Mouse (Mus musculus) liver, embryonic 12.5 days (tissue): Measurements from ENCODE around the gene Ube2l3. TPM values are rescaled to one million over a fixed set of nuclear protein-coding genes. Genes with fewer than 3 reads are reported as not detected.

Experiments used
- ATAC-seq: fragments of 200-750 bp; cut with Nextera tagmentation; 2 replicates; pipeline ENCODE4 v1.8.0; 2017; ENCODE audit warnings: moderate number of reproducible peaks, mild to moderate bottlenecking, moderate library complexity
- H3K27ac ChIP-seq: fragments of 300-500 bp; sonication (generic); 2 replicates; pipeline ENCODE4 v1.5.1; 2016; ENCODE audit warnings: mild to moderate bottlenecking
- H3K27me3 ChIP-seq: fragments of 300-500 bp; sonication (generic); replicated peaks from 2 replicates; pipeline ENCODE4 v1.6.1; 2016; ENCODE audit warnings: mild to moderate bottlenecking, moderate library complexity
- H3K36me3 ChIP-seq: fragments of 300-500 bp; sonication (generic); 2 replicates; pipeline ENCODE4 v1.6.1; 2016; ENCODE audit warnings: mild to moderate bottlenecking, moderate library complexity
- H3K4me1 ChIP-seq: fragments of 300-500 bp; sonication (generic); 2 replicates; pipeline ENCODE4 v1.6.1; 2016
- H3K4me2 ChIP-seq: fragments of 300-500 bp; sonication (generic); 2 replicates; pipeline ENCODE4 v1.6.1; 2016; ENCODE audit warnings: mild to moderate bottlenecking, moderate library complexity
- H3K4me3 ChIP-seq: fragments of 300-500 bp; sonication (generic); 2 replicates; pipeline ENCODE4 v1.5.1; 2016; ENCODE audit warnings: mild to moderate bottlenecking, moderate library complexity
- H3K9ac ChIP-seq: fragments of 300-500 bp; sonication (generic); 2 replicates; pipeline ENCODE4 v1.6.1; 2016; ENCODE audit warnings: mild to moderate bottlenecking, moderate library complexity
- H3K9me3 ChIP-seq: fragments of 300-500 bp; sonication (generic); replicated peaks from 2 replicates; pipeline ENCODE4 v1.6.1; 2016; ENCODE audit warnings: mild to moderate bottlenecking, moderate library complexity
- WGBS: fragments of 180-500 bp; shearing (Covaris S2); methylation state at CpG from one replicate; pipeline ENCODE4 v1.1.7; 2016; ENCODE audit not compliant: insufficient replicate concordance; 5-methylcytosine and 5-hydroxymethylcytosine counted together
- polyA plus RNA-seq: library from polyadenylated mRNA; unstranded; fragments of >200 nt; fragmentation: Nextera tagmentation; extraction: Ambion mirVana; gene quantifications from 2 replicates; pipeline ENCODE4 v1.2.1, GENCODE M21; 2016

Ube2l3 gene
- 275 and 283 TPM in 2 replicates for polyA plus RNA-seq

DNA sequence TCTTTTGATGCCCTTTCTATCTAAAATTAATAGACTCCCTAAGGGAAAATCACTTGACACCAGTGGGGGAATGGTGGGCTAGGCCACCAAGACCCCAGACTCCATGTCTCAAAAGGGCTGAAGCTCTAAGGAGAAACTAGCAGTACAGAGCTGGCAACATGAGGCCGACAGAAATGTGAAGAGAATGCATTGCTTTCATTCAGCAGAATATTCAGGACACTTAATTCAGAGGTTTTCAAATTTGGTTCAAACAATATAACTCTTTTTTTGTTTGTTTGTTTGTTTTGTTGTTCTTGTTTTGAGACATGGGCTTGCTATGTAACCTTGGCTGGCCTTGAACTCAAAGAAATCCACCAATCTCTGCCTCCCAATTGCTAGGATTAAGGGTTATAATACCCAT, at the start of gene Ube2l3:
Gene Ube2l3 (minus strand): TSS at position 101 of the 400 bp plus-strand sequence.
- Histone ChIP-seq H3K36me3 (peaks cover 10% of the 10 kb centered on the region; the same call in 1 of the 2 replicates), H3K27ac (peak within 1 kb of the TSS; percentile 89; the same call in 1 of the 2 replicates), H3K9ac (peak within 1 kb of the TSS; percentile 99), H3K27me3 (peaks cover 17% of the 10 kb centered on the region), H3K4me2 (peak within 1 kb of the TSS; percentile 87), H3K4me1 (peaks cover 29% of the 10 kb centered on the region), H3K9me3 (no peaks in the 10 kb centered on the region), H3K4me3 (peak within 1 kb of the TSS; percentile 95)
- ATAC-seq = no peak
- WGBS = 76% methylated on average over 1 of the region's 1 CpGs

DNA sequence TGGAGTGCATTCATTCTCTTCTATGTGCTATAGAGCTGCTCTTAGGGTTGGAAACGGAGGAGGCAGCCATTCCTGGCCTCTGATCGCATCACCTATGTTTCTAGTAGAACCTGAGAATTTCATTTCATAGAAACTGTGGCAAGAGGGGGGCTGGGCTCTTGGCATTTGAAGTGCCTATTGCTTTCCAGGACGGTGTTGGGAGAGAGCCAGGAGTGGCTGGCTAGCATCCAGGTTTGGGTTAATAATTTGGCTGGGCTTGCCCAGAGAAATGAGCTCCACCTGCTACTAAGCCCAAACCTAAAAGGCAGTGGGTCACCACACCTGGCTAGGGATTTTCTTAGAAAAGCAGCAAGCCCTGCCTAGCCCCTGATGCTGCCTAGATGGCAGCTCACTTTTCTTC, 49.1 kb upstream of the Ube2l3 start:
- ATAC-seq = no peak; the same call in 1 of the 2 replicates
- Histone ChIP-seq H3K27me3 (no peaks in the 10 kb centered on the region), H3K4me1 (peaks cover 84% of the 10 kb centered on the region), H3K27ac (peak overlapping the region; percentile 81), H3K9ac (peak overlapping the region; percentile 53), H3K4me3 (no peak overlapping the region), H3K4me2 (peak overlapping the region; percentile 48), H3K36me3 (peaks cover 13% of the 10 kb centered on the region), H3K9me3 (no peaks in the 10 kb centered on the region)
- WGBS = 59% methylated on average over 3 of the region's 3 CpGs

DNA sequence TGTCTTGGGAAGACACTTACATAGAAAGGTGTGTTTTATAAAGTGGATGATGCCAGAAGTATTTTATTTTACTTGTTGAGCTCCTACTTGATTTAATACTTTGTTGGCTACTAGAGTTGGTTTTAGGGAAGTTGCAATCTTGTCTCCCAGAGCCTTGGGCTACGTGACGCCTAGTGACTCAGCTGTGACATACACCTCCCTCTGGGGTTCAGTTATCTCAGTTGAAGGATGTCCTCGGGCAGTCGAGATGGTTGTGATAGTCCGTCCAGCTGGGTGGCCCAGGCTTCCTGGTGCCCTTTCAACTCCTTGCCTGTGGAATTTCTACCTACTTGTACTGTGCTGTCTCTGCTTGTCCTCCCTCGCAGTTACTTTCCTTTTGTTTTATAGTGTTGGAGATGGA, 46.7 kb upstream of the Ube2l3 start:
- H3K4me1 ChIP-seq = peaks cover 77% of the 10 kb centered on the region
- no peaks in the 10 kb centered on the region for H3K36me3 ChIP-seq
- H3K27me3 ChIP-seq = no peaks in the 10 kb centered on the region
- H3K4me3 ChIP-seq = no peak overlapping the region
- H3K4me2 ChIP-seq = peak overlapping the region; percentile 54
- H3K27ac ChIP-seq = peak overlapping the region; percentile 64
- WGBS = 10% methylated on average over 6 of the region's 6 CpGs
- ATAC-seq = peak; percentile 75
- no peaks in the 10 kb centered on the region for H3K9me3 ChIP-seq
- H3K9ac ChIP-seq = no peak overlapping the region

DNA sequence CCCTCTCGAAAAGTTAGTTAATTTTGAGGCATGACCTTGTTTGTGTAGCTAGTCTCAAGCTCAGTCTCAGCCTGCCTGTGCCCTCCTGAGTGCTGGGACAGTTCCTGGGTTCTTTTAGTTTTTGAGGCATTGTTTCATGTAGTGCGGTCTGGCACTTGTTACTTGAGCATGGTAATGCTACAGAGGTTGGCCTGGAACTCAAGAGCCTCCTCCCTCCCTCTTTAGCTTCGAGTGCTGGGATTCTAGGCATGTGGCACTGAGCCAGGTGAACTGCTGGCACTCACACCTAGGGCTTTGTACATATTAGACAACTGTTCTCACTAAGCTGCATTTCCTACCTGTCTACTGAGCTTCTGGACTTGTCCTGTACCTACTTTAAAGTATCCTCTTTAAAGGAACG, 45.3 kb upstream of the Ube2l3 start:
- ATAC-seq = no peak
- WGBS = 82% methylated on average over 4 of the region's 4 CpGs
- no peaks in the 10 kb centered on the region for H3K9me3 ChIP-seq
- H3K4me2 ChIP-seq = no peak overlapping the region
- H3K4me1 ChIP-seq = peaks cover 69% of the 10 kb centered on the region
- H3K4me3 ChIP-seq = no peak overlapping the region
- no peak overlapping the region for H3K9ac ChIP-seq
- no peaks in the 10 kb centered on the region for H3K27me3 ChIP-seq
- no peaks in the 10 kb centered on the region for H3K36me3 ChIP-seq
- H3K27ac ChIP-seq = no peak overlapping the region

DNA sequence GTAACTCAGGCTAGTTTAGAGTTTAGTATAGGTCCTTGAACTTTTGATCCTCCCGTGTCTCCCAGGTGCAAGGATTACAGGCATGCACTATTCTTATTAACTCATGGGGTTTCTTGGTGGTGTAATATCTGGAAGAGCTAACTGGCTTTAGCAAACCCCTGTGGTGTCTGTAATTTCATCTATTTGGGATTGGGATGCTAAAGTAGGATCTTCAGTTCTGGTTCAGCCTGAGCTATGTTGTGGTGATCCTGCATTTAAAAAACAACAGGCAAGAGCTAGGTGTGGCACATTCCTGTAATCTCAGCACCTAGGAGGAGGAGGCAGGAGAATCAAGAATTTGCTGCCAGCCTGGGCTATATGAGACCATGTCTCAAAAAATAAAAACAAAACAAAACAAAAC, 42.5 kb upstream of the Ube2l3 start:
- no peaks in the 10 kb centered on the region for H3K9me3 ChIP-seq
- 62% methylated on average over 1 of the region's 1 CpGs for WGBS
- no peaks in the 10 kb centered on the region for H3K36me3 ChIP-seq
- no peaks in the 10 kb centered on the region for H3K27me3 ChIP-seq
- ATAC-seq = no peak
- no peak overlapping the region for H3K27ac ChIP-seq
- no peak overlapping the region for H3K4me3 ChIP-seq
- H3K4me1 ChIP-seq = peaks cover 53% of the 10 kb centered on the region
- no peak overlapping the region for H3K4me2 ChIP-seq
- no peak overlapping the region for H3K9ac ChIP-seq

DNA sequence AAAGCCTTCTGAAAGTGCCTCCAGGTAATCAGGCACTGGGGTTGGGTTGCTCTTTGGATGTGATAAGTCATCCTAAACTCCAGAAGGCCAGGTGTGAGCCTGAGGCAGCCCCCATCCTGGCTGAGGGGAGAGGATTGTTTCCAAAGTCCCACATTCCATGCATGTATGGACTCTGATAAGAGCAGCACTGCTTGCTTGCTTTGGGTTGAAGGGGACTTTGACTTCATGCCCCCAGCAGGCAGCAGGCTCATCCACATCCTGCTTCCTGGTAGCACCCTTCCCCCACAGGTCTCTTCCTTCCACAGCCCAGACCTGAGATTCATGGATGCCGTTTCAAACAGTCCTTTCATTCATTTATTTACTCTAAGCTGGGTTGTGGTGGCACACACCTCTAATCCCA, 41.3 kb upstream of the Ube2l3 start:
- ATAC-seq = peak; percentile 60
- no peaks in the 10 kb centered on the region for H3K36me3 ChIP-seq
- 44% methylated on average over 1 of the region's 1 CpGs for WGBS
- H3K27ac ChIP-seq = peak overlapping the region; percentile 74; the same call in 1 of the 2 replicates
- H3K9ac ChIP-seq = no peak overlapping the region
- H3K4me1 ChIP-seq = peaks cover 53% of the 10 kb centered on the region
- H3K4me2 ChIP-seq = no peak overlapping the region
- H3K27me3 ChIP-seq = no peaks in the 10 kb centered on the region
- no peak overlapping the region for H3K4me3 ChIP-seq
- no peaks in the 10 kb centered on the region for H3K9me3 ChIP-seq

DNA sequence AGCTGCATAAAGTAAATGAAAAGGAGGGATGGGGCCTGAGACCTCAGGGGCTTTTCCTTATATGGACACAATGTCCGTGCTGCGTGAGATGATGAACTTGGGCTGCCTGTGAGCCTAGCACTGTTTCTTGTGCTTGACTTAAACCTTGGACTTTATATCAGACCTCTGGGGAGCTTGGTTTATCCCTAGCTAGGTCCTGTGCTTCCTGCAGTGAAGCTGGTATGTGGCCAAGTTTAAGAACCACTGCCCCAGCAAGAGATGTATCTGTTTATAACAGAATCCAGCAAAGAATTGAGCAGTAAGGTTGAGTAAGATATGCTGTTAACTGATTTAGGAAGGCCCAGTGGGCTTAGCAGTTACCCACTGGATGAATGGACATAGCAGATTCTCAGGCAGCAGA, 37.0 kb upstream of the Ube2l3 start:
- no peak overlapping the region for H3K4me3 ChIP-seq
- H3K27ac ChIP-seq = no peak overlapping the region
- ATAC-seq = no peak
- no peaks in the 10 kb centered on the region for H3K27me3 ChIP-seq
- no peaks in the 10 kb centered on the region for H3K9me3 ChIP-seq
- H3K4me2 ChIP-seq = no peak overlapping the region
- no peak overlapping the region for H3K9ac ChIP-seq
- H3K4me1 ChIP-seq = peaks cover 74% of the 10 kb centered on the region
- no peaks in the 10 kb centered on the region for H3K36me3 ChIP-seq
- 67% methylated on average over 2 of the region's 2 CpGs for WGBS

DNA sequence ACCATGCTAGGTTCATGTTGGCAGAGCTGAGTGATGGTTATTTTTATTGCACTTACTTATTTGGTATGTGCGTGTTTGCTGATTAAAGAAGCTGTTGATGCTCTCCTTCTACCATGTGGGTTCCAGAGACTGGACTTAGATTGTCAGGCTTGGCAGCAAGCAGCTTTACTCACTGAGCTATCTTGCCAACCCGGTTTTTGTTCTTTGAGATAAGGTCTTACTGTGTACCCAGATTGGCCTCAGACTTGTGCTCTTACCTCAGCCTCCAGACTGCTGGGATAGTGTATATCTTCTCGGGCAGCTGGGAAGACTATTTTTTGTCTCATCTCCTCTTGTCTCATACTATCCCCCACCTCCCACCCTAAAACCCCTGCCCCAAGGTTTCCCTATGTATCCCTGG, 35.2 kb upstream of the Ube2l3 start:
- 14% methylated on average over 3 of the region's 3 CpGs for WGBS
- 0 out of 2 replicates have a peak overlapping the region, but pooled peaks have one; percentile 48 for H3K27ac ChIP-seq
- H3K9me3 ChIP-seq = no peaks in the 10 kb centered on the region
- H3K4me3 ChIP-seq = no peak overlapping the region
- H3K27me3 ChIP-seq = no peaks in the 10 kb centered on the region
- ATAC-seq = peak; percentile 61
- no peak overlapping the region; the same call in 1 of the 2 replicates for H3K9ac ChIP-seq
- H3K36me3 ChIP-seq = no peaks in the 10 kb centered on the region
- H3K4me1 ChIP-seq = peaks cover 81% of the 10 kb centered on the region
- H3K4me2 ChIP-seq = peak overlapping the region; percentile 24

DNA sequence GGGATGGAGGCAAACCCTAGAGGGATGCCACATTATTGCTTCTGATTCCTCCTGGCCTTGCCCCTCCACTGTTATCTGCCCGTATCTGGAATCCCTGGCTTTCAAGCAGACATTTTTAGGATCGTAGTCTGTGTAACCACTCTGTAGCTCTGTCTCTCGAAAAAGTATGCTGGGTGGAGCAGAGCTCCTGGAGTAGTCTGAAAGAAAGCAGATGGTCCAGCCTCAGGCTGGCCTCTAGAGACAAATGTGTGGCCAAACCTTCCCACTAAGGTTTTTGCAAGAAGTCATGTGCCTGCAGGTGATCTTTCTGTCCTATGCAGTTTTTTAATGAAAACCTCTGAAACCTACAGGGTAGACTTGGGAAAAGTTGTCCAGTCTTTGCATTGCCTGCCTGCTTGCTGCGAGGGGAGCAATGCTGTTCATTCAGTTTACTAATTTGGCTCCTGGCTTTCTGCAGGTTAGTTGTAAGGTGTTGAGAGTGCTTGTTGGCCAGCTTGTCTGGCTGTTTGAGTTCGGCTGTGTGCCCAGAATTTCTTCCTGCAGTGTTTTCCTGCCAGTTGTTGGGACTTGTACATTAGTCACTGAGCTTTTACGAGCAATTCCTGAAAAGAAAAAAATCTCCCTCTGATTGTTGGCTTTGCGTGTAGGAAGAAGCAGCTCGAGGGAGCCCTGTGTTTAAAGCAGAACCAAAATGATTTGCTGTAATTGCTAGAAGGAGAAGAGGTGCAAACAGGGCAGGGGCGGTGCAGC, 32.6 kb upstream of the Ube2l3 start:
- WGBS = 47% methylated on average over 9 of the region's 9 CpGs
- no peak for ATAC-seq
- Histone ChIP-seq H3K4me1 (peaks cover 73% of the 10 kb centered on the region), H3K36me3 (no peaks in the 10 kb centered on the region), H3K27ac (no peak overlapping the region), H3K27me3 (no peaks in the 10 kb centered on the region), H3K9me3 (no peaks in the 10 kb centered on the region), H3K4me2 (peak overlapping the region; percentile 97), H3K9ac (peak overlapping the region; percentile 84; the same call in 1 of the 2 replicates), H3K4me3 (peak overlapping the region; percentile 75)

DNA sequence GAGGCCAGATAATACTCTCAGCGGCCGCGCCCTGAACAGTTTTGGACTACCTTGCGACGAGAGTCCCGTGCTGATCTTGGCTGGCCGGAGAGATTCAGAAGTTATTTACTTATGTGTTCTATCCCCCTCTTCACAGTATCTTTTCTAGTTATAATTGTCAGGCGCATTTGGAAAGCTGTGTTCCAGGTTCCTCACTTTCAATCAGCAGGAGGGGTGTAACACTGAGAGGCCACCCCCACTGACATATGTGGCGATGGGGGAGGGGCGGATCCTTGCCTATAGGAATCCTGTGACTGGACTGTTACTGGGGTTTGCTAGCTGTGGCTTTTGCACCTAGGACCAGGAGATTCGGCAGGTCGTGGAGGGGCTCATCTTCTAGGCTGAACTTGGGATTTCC, 32.0 kb upstream of the Ube2l3 start:
- no peak; the same call in 1 of the 2 replicates for ATAC-seq
- 2% methylated on average over 12 of the region's 12 CpGs for WGBS
- H3K36me3 ChIP-seq = no peaks in the 10 kb centered on the region
- no peaks in the 10 kb centered on the region for H3K9me3 ChIP-seq
- peak overlapping the region; percentile 75 for H3K4me3 ChIP-seq
- peak overlapping the region; percentile 84 for H3K27ac ChIP-seq
- H3K27me3 ChIP-seq = no peaks in the 10 kb centered on the region
- peak overlapping the region; percentile 84 for H3K9ac ChIP-seq
- peaks cover 67% of the 10 kb centered on the region for H3K4me1 ChIP-seq
- H3K4me2 ChIP-seq = peak overlapping the region; percentile 97

DNA sequence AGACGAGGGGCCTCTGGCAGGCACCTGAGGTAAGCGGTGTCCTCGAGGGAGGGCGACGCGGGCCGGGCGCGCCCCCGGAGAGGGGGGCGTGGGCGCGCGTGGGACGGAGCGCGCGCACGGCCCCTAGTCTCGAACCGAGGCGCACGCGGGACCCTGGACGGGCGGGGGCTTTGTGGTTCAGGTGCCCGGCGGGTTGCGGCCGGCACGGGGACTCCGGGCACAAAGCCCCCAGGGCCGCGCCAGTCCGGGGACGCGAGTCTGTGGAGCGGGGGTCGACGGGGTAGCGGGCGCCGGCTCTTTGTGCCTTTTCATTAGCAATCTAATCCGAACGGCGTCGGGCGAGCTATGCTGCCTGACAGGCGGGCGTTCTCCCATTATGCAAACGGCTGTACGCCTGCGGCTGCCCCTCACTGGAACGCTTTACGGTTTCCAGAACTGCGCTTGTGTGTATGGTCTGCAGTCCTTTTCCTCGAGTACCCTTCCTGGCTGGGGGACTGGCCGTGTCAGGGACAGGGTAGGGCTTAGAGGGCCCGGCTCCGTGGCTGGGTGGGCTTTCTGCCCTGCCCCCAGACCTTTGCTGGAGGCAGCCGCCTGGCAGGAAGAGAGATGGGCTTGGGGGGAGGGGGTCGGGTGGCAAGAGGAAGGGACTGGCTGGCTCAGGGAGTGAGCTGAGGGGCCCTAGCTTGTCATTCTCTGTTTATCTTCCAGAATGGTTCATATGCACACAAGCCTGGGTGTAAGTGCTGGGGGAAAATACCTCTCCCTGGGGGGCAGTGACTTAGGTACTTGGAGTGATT, 31.5 kb upstream of the Ube2l3 start:
- WGBS = under 1% methylated on average over 59 of the region's 62 CpGs
- peaks cover 61% of the 10 kb centered on the region for H3K4me1 ChIP-seq
- peak; percentile 14 for ATAC-seq

More for the DNA sequence above, 31.5 kb upstream of the Ube2l3 start:
- no peaks in the 10 kb centered on the region for H3K9me3 ChIP-seq
- peak overlapping the region; percentile 97 for H3K4me2 ChIP-seq
- peak overlapping the region; percentile 84 for H3K9ac ChIP-seq
- H3K27me3 ChIP-seq = no peaks in the 10 kb centered on the region; the same call in 1 of the 2 replicates
- H3K27ac ChIP-seq = peak overlapping the region; percentile 84
- H3K4me3 ChIP-seq = peak overlapping the region; percentile 75
- no peaks in the 10 kb centered on the region for H3K36me3 ChIP-seq
